Mouse (Mus musculus) intestine, embryonic 14.5 days (tissue): Measurements from ENCODE around the gene Trabd2b. TPM values are rescaled to one million over a fixed set of nuclear protein-coding genes. Genes with fewer than 3 reads are reported as not detected.

Experiments
- ATAC-seq: fragments of 200-750 bp; cut with Nextera tagmentation; replicated peaks from 2 replicates; pipeline ENCODE4 v1.8.0; 2017; ENCODE audit warnings: low read depth, moderate number of reproducible peaks, moderate TSS enrichment, moderate library complexity; ENCODE audit not compliant: low FRiP score, low TSS enrichment
- DNase-seq: peaks from one replicate; pipeline ENCODE4 v3.0.0-alpha.2; 2018; ENCODE audit warnings: low spot score
- H3K27ac ChIP-seq: fragments of 300-500 bp; sonication (generic); 2 replicates; pipeline ENCODE4 v1.5.1; 2014; ENCODE audit warnings: low read depth, mild to moderate bottlenecking, control low read depth
- H3K27me3 ChIP-seq: fragments of 300-500 bp; sonication (generic); replicated peaks from 2 replicates; pipeline ENCODE4 v1.6.1; 2014; ENCODE audit warnings: low read length, control low read depth; ENCODE audit not compliant: control insufficient read depth, insufficient read depth
- H3K36me3 ChIP-seq: fragments of 300-500 bp; sonication (generic); 2 replicates; pipeline ENCODE4 v1.6.1; 2014; ENCODE audit warnings: low read length, control low read depth; ENCODE audit not compliant: control insufficient read depth, insufficient read depth
- H3K4me1 ChIP-seq: fragments of 300-500 bp; sonication (generic); replicated peaks from 2 replicates; pipeline ENCODE4 v1.6.1; 2014; ENCODE audit warnings: low read length, control low read depth, mixed read lengths; ENCODE audit not compliant: control insufficient read depth, insufficient read depth
- H3K4me2 ChIP-seq: fragments of 300-500 bp; sonication (generic); 2 replicates; pipeline ENCODE4 v1.6.1; 2014; ENCODE audit warnings: low read length
- H3K4me3 ChIP-seq: fragments of 300-500 bp; sonication (generic); 2 replicates; pipeline ENCODE4 v1.5.1; 2014; ENCODE audit warnings: low read depth, low read length, control low read depth, mixed read lengths
- H3K9ac ChIP-seq: fragments of 300-500 bp; sonication (generic); 2 replicates; pipeline ENCODE4 v1.6.1; 2014; ENCODE audit warnings: mild to moderate bottlenecking, low read length
- H3K9me3 ChIP-seq: fragments of 300-500 bp; sonication (generic); 2 replicates; pipeline ENCODE4 v1.6.1; 2016; ENCODE audit warnings: low read length, control low read depth; ENCODE audit not compliant: control insufficient read depth
- WGBS: fragments of 180-500 bp; shearing (Covaris S2); extraction: QIAGEN DNeasy Blood & Tissue Kit; methylation state at CpG from one replicate; pipeline ENCODE4 v1.1.7; 2014; 5-methylcytosine and 5-hydroxymethylcytosine counted together
- polyA plus RNA-seq: library from polyadenylated mRNA; unstranded; fragments of >200 nt; fragmentation: Nextera tagmentation; extraction: Ambion mirVana; gene quantifications from 2 replicates; pipeline ENCODE4 v1.2.1, GENCODE M21; 2014

Gene Trabd2b
- polyA plus RNA-seq, 1 experiment from 2014 or later, result 0.72 TPM

GRCm38 (mm10) chr4:114461093-114461492 is 54.6 kb downstream of the Trabd2b start:
- H3K27me3 ChIP-seq, result no peaks in the 10 kb centered on the region
- H3K9me3 ChIP-seq, result no peaks in the 10 kb centered on the region
- H3K36me3 ChIP-seq, result no peaks in the 10 kb centered on the region
- DNase-seq (no peak), ATAC-seq (no peak)
- WGBS, result 75% methylated on average over 5 of the region's 5 CpGs
- no peak overlapping the region for H3K27ac ChIP-seq
- no peak overlapping the region for H3K9ac ChIP-seq
- no peak overlapping the region for H3K4me3 ChIP-seq
- no peak overlapping the region for H3K4me2 ChIP-seq
- no peaks in the 10 kb centered on the region for H3K4me1 ChIP-seq

DNA sequence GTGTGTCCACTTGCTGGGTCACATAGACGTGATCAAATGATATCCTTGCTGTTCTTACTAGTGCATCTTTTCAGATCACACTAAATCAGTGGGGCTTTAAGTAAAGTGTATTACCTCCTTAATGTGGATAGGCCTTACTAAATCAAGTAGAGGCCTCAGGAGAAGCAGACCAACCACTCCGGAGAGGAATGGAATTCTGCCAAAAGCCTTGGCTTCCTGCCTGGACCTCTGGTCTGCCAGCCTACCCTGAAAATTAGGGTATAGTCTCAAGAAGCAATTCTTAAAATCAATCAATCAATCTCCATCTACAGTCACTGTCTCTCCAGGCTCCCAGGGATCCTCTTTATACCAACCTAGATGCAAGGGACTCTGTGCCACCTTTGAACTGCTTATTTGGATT is 59.1 kb downstream of the Trabd2b start:
- Histone ChIP-seq H3K27me3 (no peaks in the 10 kb centered on the region), H3K4me3 (no peak overlapping the region), H3K9me3 (no peaks in the 10 kb centered on the region), H3K27ac (no peak overlapping the region), H3K9ac (no peak overlapping the region), H3K4me1 (peaks cover 8% of the 10 kb centered on the region), H3K4me2 (no peak overlapping the region), H3K36me3 (no peaks in the 10 kb centered on the region)
- DNase-seq, result no peak
- ATAC-seq, result no peak
- 39% methylated on average over 2 of the region's 2 CpGs for WGBS

GRCm38 (mm10) chr4:114467371-114468094 is 61.0 kb downstream of the Trabd2b start:
- ATAC-seq, result no peak
- Histone ChIP-seq H3K9ac (no peak overlapping the region), H3K27ac (no peak overlapping the region), H3K4me3 (no peak overlapping the region), H3K9me3 (no peaks in the 10 kb centered on the region), H3K27me3 (no peaks in the 10 kb centered on the region), H3K36me3 (no peaks in the 10 kb centered on the region), H3K4me2 (no peak overlapping the region), H3K4me1 (peaks cover 8% of the 10 kb centered on the region)
- 39% methylated on average over 6 of the region's 6 CpGs for whole genome bisulfite sequencing
- no peak for DNase-seq

GRCm38 (mm10) chr4:114468095-114468429 is 61.5 kb downstream of the Trabd2b start:
- H3K27me3 ChIP-seq, result no peaks in the 10 kb centered on the region
- WGBS, result 32% methylated on average over 7 of the region's 7 CpGs
- H3K9me3 ChIP-seq, result no peaks in the 10 kb centered on the region
- no peak overlapping the region for H3K27ac ChIP-seq
- no peak overlapping the region for H3K4me3 ChIP-seq
- no peak overlapping the region for H3K4me2 ChIP-seq
- DNase-seq (no peak), ATAC-seq (no peak)
- peaks cover 8% of the 10 kb centered on the region for H3K4me1 ChIP-seq
- H3K9ac ChIP-seq, result 0 out of 2 replicates have a peak overlapping the region, but pooled peaks have one; percentile 16
- no peaks in the 10 kb centered on the region for H3K36me3 ChIP-seq

GRCm38 (mm10) chr4:114469881-114470280 is 63.4 kb downstream of the Trabd2b start:
- H3K27ac ChIP-seq, result no peak overlapping the region
- H3K9ac ChIP-seq, result no peak overlapping the region
- H3K36me3 ChIP-seq, result no peaks in the 10 kb centered on the region
- ATAC-seq (no peak), DNase-seq (no peak)
- H3K4me2 ChIP-seq, result no peak overlapping the region
- no peaks in the 10 kb centered on the region for H3K9me3 ChIP-seq
- 50% methylated on average over 1 of the region's 1 CpGs for WGBS
- H3K4me3 ChIP-seq, result no peak overlapping the region
- H3K27me3 ChIP-seq, result no peaks in the 10 kb centered on the region
- peaks cover 8% of the 10 kb centered on the region for H3K4me1 ChIP-seq

DNA sequence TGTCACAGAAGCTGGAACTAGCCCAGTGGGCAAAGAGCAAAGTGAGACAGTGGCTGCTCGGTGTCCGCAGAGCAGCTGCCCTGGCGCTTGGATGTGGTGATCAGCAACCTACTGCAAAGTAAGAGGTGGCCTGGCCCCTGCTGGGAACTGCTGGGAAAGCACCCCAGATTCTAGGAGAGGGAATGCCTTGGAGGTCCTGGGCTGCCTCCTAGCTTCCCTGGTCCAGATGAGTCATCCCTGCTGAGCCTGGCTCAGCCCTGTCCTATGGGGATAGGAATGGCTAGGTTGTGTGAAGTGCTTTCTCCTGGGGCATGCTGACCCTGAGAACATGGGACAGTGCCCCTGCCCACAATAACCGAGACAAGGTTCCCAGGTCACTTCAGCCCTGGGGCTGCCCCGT is 65.6 kb downstream of the Trabd2b start:
- ATAC-seq, result 0 out of 2 replicates have a peak, but pooled peaks have one; percentile 67
- no peaks in the 10 kb centered on the region for H3K36me3 ChIP-seq
- H3K9me3 ChIP-seq, result no peaks in the 10 kb centered on the region
- peaks cover 9% of the 10 kb centered on the region for H3K4me1 ChIP-seq
- H3K4me2 ChIP-seq, result no peak overlapping the region
- H3K4me3 ChIP-seq, result no peak overlapping the region
- WGBS, result 74% methylated on average over 5 of the region's 5 CpGs
- no peak overlapping the region for H3K9ac ChIP-seq
- DNase-seq, result no peak
- no peaks in the 10 kb centered on the region for H3K27me3 ChIP-seq
- no peak overlapping the region for H3K27ac ChIP-seq

- Histone ChIP-seq H3K4me2 (no peak overlapping the region), H3K36me3 (no peaks in the 10 kb centered on the region), H3K9me3 (no peaks in the 10 kb centered on the region), H3K4me3 (no peak overlapping the region), H3K9ac (no peak overlapping the region), H3K27ac (no peak overlapping the region), H3K27me3 (no peaks in the 10 kb centered on the region), H3K4me1 (peaks cover 3% of the 10 kb centered on the region; the same call in 1 of the 2 replicates)
- WGBS, result 63% methylated on average over 3 of the region's 3 CpGs
- DNase-seq (no peak), ATAC-seq (no peak)
Measured at GRCm38 (mm10) chr4:114476316-114476715, 69.8 kb downstream of the Trabd2b start.

DNA sequence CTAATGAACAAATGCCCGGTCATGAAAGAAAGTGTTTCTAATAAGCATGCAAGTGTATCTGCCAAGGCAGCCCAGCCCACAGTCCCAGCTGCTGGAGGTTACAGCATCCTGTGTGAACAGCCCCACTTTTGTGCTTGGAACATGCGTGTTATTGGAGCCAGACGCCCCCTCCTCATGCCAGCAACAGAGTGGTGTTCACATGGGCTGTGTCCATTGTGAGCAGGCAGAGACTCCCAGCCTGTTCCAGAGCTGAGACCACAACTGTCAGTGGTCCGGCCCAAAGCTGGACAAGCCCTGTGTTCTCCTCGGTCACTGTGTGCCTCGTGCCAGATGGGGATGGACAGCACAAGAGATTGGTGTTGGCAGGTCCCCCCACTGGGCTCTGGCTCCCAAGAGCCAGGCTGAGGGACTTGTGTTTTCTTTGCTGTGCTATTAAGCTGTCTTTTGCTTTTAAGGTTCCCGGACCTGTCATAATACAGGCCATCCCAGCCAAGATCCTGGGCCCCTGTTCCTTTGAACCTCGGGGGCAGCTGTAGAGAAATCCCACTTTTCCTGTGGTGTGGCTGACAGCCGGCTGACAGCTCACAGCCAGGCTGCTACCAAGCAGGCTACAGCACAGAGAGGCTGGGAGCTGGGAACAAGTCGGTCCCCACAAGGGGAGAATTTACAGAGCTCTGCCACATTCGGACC is 70.7 kb downstream of the Trabd2b start:
- Histone ChIP-seq H3K9ac (no peak overlapping the region), H3K4me2 (no peak overlapping the region), H3K27ac (no peak overlapping the region), H3K36me3 (no peaks in the 10 kb centered on the region), H3K9me3 (no peaks in the 10 kb centered on the region), H3K4me1 (peaks cover 3% of the 10 kb centered on the region; the same call in 1 of the 2 replicates), H3K4me3 (no peak overlapping the region), H3K27me3 (no peaks in the 10 kb centered on the region)
- 40% methylated on average over 11 of the region's 11 CpGs for WGBS
- ATAC-seq (no peak), DNase-seq (no peak)

GRCm38 (mm10) chr4:114481518-114481917 is 75.0 kb downstream of the Trabd2b start:
- WGBS, result 45% methylated on average over 5 of the region's 5 CpGs

More at GRCm38 (mm10) chr4:114481518-114481917, 75.0 kb downstream of the Trabd2b start:
- Histone ChIP-seq H3K27ac (no peak overlapping the region), H3K36me3 (no peaks in the 10 kb centered on the region), H3K27me3 (no peaks in the 10 kb centered on the region), H3K4me3 (no peak overlapping the region), H3K9me3 (no peaks in the 10 kb centered on the region), H3K4me1 (peaks cover 3% of the 10 kb centered on the region; the same call in 1 of the 2 replicates), H3K9ac (no peak overlapping the region), H3K4me2 (no peak overlapping the region)
- no peak for ATAC-seq
- no peak for DNase-seq
